Mouse (Mus musculus) limb, embryonic 14.5 days (tissue): ENCODE data around the gene Hist1h3a. TPM values are rescaled to one million over a fixed set of nuclear protein-coding genes. Genes with fewer than 3 reads are reported as not detected.

ENCODE experiments used
- ATAC-seq: fragments of 200-750 bp; cut with Nextera tagmentation; 2 replicates; pipeline ENCODE4 v1.8.0; 2017; ENCODE audit warnings: low read depth, moderate number of reproducible peaks, moderate TSS enrichment; ENCODE audit not compliant: low FRiP score
- DNase-seq: peaks from one replicate; pipeline ENCODE4 v3.0.0-alpha.2; 2015; ENCODE audit warnings: low spot score
- H3K27ac ChIP-seq: fragments of 300-500 bp; sonication (generic); replicated peaks from 2 replicates; pipeline ENCODE4 v1.5.1; 2014; ENCODE audit warnings: low read depth, mild to moderate bottlenecking, low read length, moderate library complexity, mixed read lengths
- H3K27me3 ChIP-seq: fragments of 300-500 bp; sonication (generic); 2 replicates; pipeline ENCODE4 v1.6.1; 2014; ENCODE audit warnings: low read length, mixed read lengths; ENCODE audit not compliant: control insufficient read depth, insufficient read depth
- H3K36me3 ChIP-seq: fragments of 300-500 bp; sonication (generic); 2 replicates; pipeline ENCODE4 v1.6.1; 2014; ENCODE audit warnings: mild to moderate bottlenecking, low read length, moderate library complexity, mixed read lengths; ENCODE audit not compliant: control insufficient read depth, insufficient read depth
- H3K4me1 ChIP-seq: fragments of 300-500 bp; sonication (generic); 2 replicates; pipeline ENCODE4 v1.6.1; 2014; ENCODE audit warnings: antibody characterized with exemption, low read length, mixed read lengths; ENCODE audit not compliant: control insufficient read depth, insufficient read depth
- H3K4me2 ChIP-seq: fragments of 300-500 bp; sonication (generic); replicated peaks from 2 replicates; pipeline ENCODE4 v1.6.1; 2014; ENCODE audit warnings: low read depth, mild to moderate bottlenecking, low read length, moderate library complexity; ENCODE audit not compliant: severe bottlenecking
- H3K4me3 ChIP-seq: fragments of 300-500 bp; sonication (generic); replicated peaks from 2 replicates; pipeline ENCODE4 v1.5.1; 2014; ENCODE audit warnings: low read length
- H3K9ac ChIP-seq: fragments of 300-500 bp; sonication (generic); 2 replicates; pipeline ENCODE4 v1.6.1; 2014; ENCODE audit warnings: mild to moderate bottlenecking, low read depth, low read length, moderate library complexity; ENCODE audit not compliant: severe bottlenecking
- H3K9me3 ChIP-seq: fragments of 300-500 bp; sonication (generic); 2 replicates; pipeline ENCODE4 v1.6.1; 2016; ENCODE audit warnings: low read length; ENCODE audit not compliant: control insufficient read depth
- POLR2A ChIP-seq: fragments of 200-500 bp; IDR thresholded peaks from 2 replicates; pipeline ENCODE4 v1.8.0; 2012; ENCODE audit warnings: inconsistent platforms, mild to moderate bottlenecking, moderate library complexity, borderline replicate concordance; ENCODE audit not compliant: insufficient read depth, insufficient read length; ENCODE audit errors: extremely low read depth
- WGBS: fragments of 180-500 bp; shearing (Covaris S2); extraction: QIAGEN DNeasy Blood & Tissue Kit; methylation state at CpG from one replicate; pipeline ENCODE4 v1.1.7; 2014; 5-methylcytosine and 5-hydroxymethylcytosine counted together
- polyA plus RNA-seq, 2 experiments: library from polyadenylated mRNA; depleted of rRNA in 1 of 2; stranded (reverse) in 1 of 2; unstranded in 1 of 2; fragments of >200 nt; fragmentation: Nextera tagmentation in 1 of 2; extraction: Ambion mirVana in 1 of 2; gene quantifications; 2 replicates each; pipeline versions ENCODE4 v1.2.1 to v1.2.3; 2012 to 2014

Hist1h3a gene
- polyA plus RNA-seq, 2 experiments: 7.8 to 39.9 TPM

GRCm38 (mm10) chr13:23760240-23760971 is 1.8 kb downstream of the Hist1h3a start:
- Histone ChIP-seq H3K27ac (peak overlapping the region; percentile 94), H3K4me3 (peak overlapping the region; percentile 52), H3K9me3 (no peaks in the 10 kb centered on the region), H3K4me2 (peak overlapping the region; percentile 85), H3K9ac (peak overlapping the region; percentile 51), H3K27me3 (no peaks in the 10 kb centered on the region), H3K36me3 (no peaks in the 10 kb centered on the region), H3K4me1 (peaks cover 24% of the 10 kb centered on the region)
- ATAC-seq: 0 out of 2 replicates have a peak, but pooled peaks have one; percentile 0
- peak; percentile 49 for DNase-seq
- 1% methylated on average over 21 of the region's 27 CpGs for WGBS
- no peak for TF ChIP-seq POLR2A

- no peaks in the 10 kb centered on the region for H3K27me3 ChIP-seq
- DNase-seq: no peak
- WGBS: 74% methylated on average over 1 of the region's 1 CpGs
- no peak for ATAC-seq
- no peaks in the 10 kb centered on the region for H3K36me3 ChIP-seq
- H3K27ac ChIP-seq: peak overlapping the region; percentile 94; the same call in 1 of the 2 replicates
- no peak overlapping the region for H3K9ac ChIP-seq
- H3K4me3 ChIP-seq: peak overlapping the region; percentile 52
- peak overlapping the region; percentile 85 for H3K4me2 ChIP-seq
- TF ChIP-seq POLR2A: no peak
- H3K9me3 ChIP-seq: no peaks in the 10 kb centered on the region
- peaks cover 24% of the 10 kb centered on the region for H3K4me1 ChIP-seq
Measured at GRCm38 (mm10) chr13:23759916-23760239, 2.3 kb downstream of the Hist1h3a start.

GRCm38 (mm10) chr13:23759251-23759771 is 2.9 kb downstream of the Hist1h3a start:
- ATAC-seq: no peak
- TF ChIP-seq POLR2A: no peak
- H3K4me3 ChIP-seq: no peak overlapping the region
- DNase-seq: no peak
- 79% methylated on average over 3 of the region's 3 CpGs for WGBS
- H3K27ac ChIP-seq: 0 out of 2 replicates have a peak overlapping the region, but pooled peaks have one; percentile 10
- no peaks in the 10 kb centered on the region for H3K36me3 ChIP-seq
- no peaks in the 10 kb centered on the region for H3K9me3 ChIP-seq
- H3K4me1 ChIP-seq: peaks cover 22% of the 10 kb centered on the region
- no peaks in the 10 kb centered on the region for H3K27me3 ChIP-seq
- no peak overlapping the region for H3K4me2 ChIP-seq
- H3K9ac ChIP-seq: no peak overlapping the region

- TF ChIP-seq POLR2A: no peak
- 0 out of 2 replicates have a peak overlapping the region, but pooled peaks have one; percentile 4 for H3K4me2 ChIP-seq
- DNase-seq: no peak
- no peak for ATAC-seq
- no peak overlapping the region; the same call in 1 of the 2 replicates for H3K9ac ChIP-seq
- H3K36me3 ChIP-seq: no peaks in the 10 kb centered on the region
- H3K4me1 ChIP-seq: peaks cover 15% of the 10 kb centered on the region
- H3K4me3 ChIP-seq: 0 out of 2 replicates have a peak overlapping the region, but pooled peaks have one; percentile 40
- no peaks in the 10 kb centered on the region for H3K9me3 ChIP-seq
- 46% methylated on average over 3 of the region's 3 CpGs for whole genome bisulfite sequencing
- no peak overlapping the region; the same call in 1 of the 2 replicates for H3K27ac ChIP-seq
- no peaks in the 10 kb centered on the region for H3K27me3 ChIP-seq
Measured at GRCm38 (mm10) chr13:23757921-23758320, 4.3 kb downstream of the Hist1h3a start.

- 2% methylated on average over 15 of the region's 23 CpGs for WGBS
- DNase-seq (peak; percentile 57), ATAC-seq (peak; percentile 12)
- Histone ChIP-seq H3K4me2 (peak overlapping the region; percentile 82), H3K4me1 (peaks cover 16% of the 10 kb centered on the region), H3K9me3 (no peaks in the 10 kb centered on the region), H3K27ac (peak overlapping the region; percentile 93), H3K36me3 (no peaks in the 10 kb centered on the region), H3K4me3 (peak overlapping the region; percentile 40), H3K9ac (peak overlapping the region; percentile 56), H3K27me3 (no peaks in the 10 kb centered on the region)
- 0 out of 2 replicates have a peak, but pooled peaks have one; percentile 2 for TF ChIP-seq POLR2A
Measured at GRCm38 (mm10) chr13:23757211-23757773, 4.9 kb downstream of the Hist1h3a start.
